Mouse (Mus musculus) heart, embryonic 13.5 days (tissue): ENCODE results near the gene Ddah1. TPM values are rescaled to one million over a fixed set of nuclear protein-coding genes. Genes with fewer than 3 reads are reported as not detected.

Experiments used
- ATAC-seq: fragments of 200-750 bp; cut with Nextera tagmentation; 2 replicates; pipeline ENCODE4 v1.8.0; 2017; ENCODE audit warnings: moderate TSS enrichment; ENCODE audit not compliant: insufficient number of reproducible peaks, low FRiP score, low TSS enrichment; ENCODE audit errors: extremely low read depth
- H3K27ac ChIP-seq: fragments of 300-500 bp; sonication (generic); replicated peaks from 2 replicates; pipeline ENCODE4 v1.5.1; 2015; ENCODE audit warnings: moderate library complexity, mild to moderate bottlenecking, inconsistent platforms
- H3K27me3 ChIP-seq: fragments of 300-500 bp; sonication (generic); replicated peaks from 2 replicates; pipeline ENCODE4 v1.6.1; 2015; ENCODE audit warnings: mild to moderate bottlenecking, inconsistent platforms
- H3K36me3 ChIP-seq: fragments of 300-500 bp; sonication (generic); 2 replicates; pipeline ENCODE4 v1.6.1; 2015; ENCODE audit warnings: mild to moderate bottlenecking, inconsistent platforms
- H3K4me1 ChIP-seq: fragments of 300-500 bp; sonication (generic); 2 replicates; pipeline ENCODE4 v1.6.1; 2015; ENCODE audit warnings: inconsistent platforms
- H3K4me2 ChIP-seq: fragments of 300-500 bp; sonication (generic); 2 replicates; pipeline ENCODE4 v1.6.1; 2015; ENCODE audit warnings: inconsistent platforms, mild to moderate bottlenecking, moderate library complexity
- H3K4me3 ChIP-seq: fragments of 300-500 bp; sonication (generic); 2 replicates; pipeline ENCODE4 v1.5.1; 2015; ENCODE audit warnings: moderate library complexity, mild to moderate bottlenecking, inconsistent platforms
- H3K9ac ChIP-seq: fragments of 300-500 bp; sonication (generic); 2 replicates; pipeline ENCODE4 v1.6.1; 2015; ENCODE audit warnings: inconsistent platforms, mild to moderate bottlenecking, moderate library complexity
- H3K9me3 ChIP-seq: fragments of 300-500 bp; sonication (generic); 2 replicates; pipeline ENCODE4 v1.6.1; 2016; ENCODE audit warnings: inconsistent platforms
- WGBS: fragments of 180-500 bp; shearing (Covaris S2); methylation state at CpG from one replicate; pipeline ENCODE4 v1.1.7; 2015; ENCODE audit warnings: mixed read lengths; 5-methylcytosine and 5-hydroxymethylcytosine counted together
- polyA plus RNA-seq: library from polyadenylated mRNA; unstranded; fragments of >200 nt; fragmentation: Nextera tagmentation; extraction: Ambion mirVana; gene quantifications from 2 replicates; pipeline ENCODE4 v1.2.1, GENCODE M21; 2015

Ddah1 gene
- polyA plus RNA-seq: 26.0 and 27.9 TPM in 2 replicates

DNA sequence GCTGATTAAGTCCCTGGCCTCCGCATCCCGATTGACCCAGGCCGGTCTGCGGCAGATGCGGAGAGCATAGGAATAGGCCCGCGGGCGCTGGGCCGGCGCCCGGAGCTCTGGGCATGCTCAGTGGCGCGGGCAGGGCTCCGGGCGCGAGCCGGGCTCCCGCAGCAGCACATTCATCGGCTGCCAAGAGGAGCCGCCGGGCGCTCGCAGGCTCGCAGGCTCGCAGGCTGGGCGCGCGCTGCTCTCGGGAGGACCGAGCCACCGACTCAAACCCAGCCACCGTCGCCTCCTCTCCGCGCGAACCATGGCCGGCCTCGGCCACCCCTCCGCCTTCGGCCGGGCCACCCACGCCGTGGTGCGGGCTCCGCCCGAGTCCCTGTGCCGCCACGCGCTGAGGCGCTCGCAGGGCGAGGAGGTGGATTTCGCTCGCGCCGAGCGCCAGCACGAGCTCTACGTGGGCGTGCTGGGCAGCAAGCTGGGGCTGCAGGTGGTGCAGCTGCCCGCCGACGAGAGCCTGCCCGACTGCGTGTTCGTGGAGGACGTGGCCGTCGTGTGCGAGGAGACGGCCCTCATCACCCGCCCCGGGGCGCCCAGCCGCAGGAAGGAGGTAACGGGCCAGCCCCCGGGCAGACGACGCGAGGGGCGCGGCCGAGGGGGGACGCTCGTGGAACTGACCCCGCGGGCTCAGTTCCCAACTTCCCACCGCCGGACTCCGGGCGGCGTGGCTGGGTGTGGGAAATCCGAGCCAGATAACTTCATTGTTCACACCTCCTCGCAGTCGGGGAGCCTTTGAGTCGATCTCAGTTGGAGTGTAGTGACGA lies at the start of gene Ddah1:
TSS of gene Ddah1 (plus strand) at position 115 of the 818 bp plus-strand sequence.
- peak within 1 kb of the TSS; percentile 51; the same call in 1 of the 2 replicates for H3K27ac ChIP-seq
- H3K4me1 ChIP-seq: peaks cover 22% of the 10 kb centered on the region
- H3K36me3 ChIP-seq: no peaks in the 10 kb centered on the region
- peaks cover 18% of the 10 kb centered on the region for H3K27me3 ChIP-seq
- H3K4me2 ChIP-seq: peak within 1 kb of the TSS; percentile 97
- peak within 1 kb of the TSS; percentile 89 for H3K9ac ChIP-seq
- WGBS: under 1% methylated on average over 96 of the region's 97 CpGs
- ATAC-seq: peak; percentile 69; the same call in 1 of the 2 replicates
- H3K4me3 ChIP-seq: peak within 1 kb of the TSS; percentile 68
- H3K9me3 ChIP-seq: no peaks in the 10 kb centered on the region

DNA sequence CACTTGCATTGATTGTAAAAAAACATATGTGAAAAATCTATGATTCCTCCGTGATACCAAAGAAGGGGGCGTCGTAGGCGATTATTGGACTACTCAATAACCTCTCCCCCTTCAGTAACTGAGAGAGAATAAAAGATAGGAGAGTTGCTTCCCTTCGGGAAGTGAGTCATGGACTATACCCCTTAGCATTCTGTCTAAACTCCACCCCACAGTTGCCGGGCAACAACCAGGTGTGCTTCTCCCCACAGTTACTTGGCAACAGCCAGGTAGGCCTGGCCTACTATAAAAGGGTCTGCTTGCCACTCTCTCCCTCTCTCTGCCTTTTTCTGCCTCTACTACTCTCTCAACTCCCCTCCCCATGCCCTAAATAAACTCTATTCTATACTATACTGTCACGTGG lies 42.6 kb upstream of the Ddah1 start:
- 76% methylated on average over 7 of the region's 7 CpGs for WGBS
- Histone ChIP-seq H3K27me3 (no peaks in the 10 kb centered on the region), H3K4me3 (no peak overlapping the region), H3K4me1 (no peaks in the 10 kb centered on the region), H3K27ac (no peak overlapping the region), H3K36me3 (no peaks in the 10 kb centered on the region), H3K4me2 (no peak overlapping the region), H3K9ac (no peak overlapping the region), H3K9me3 (no peaks in the 10 kb centered on the region)
- ATAC-seq: no peak

DNA sequence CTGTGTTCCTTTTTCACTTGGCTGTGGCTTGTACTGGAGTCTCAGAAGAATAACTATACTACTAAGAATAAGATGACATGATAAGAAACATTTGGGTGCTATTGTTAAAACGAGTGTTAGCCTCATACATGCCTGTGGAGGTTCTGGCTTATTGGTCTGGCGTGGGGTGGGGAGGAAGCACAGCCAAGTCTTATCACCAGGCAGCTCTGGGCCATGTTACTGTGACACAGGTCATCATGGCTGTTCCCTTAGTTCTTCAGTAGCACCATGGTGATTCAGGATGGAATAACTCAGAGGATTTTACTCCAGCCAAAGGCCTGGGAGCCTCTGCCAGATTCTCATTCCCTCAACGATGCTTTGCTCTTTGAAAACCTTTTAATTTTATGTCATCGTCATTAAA lies 38.8 kb upstream of the Ddah1 start:
- 60% methylated on average over 4 of the region's 4 CpGs for WGBS
- Histone ChIP-seq H3K27ac (no peak overlapping the region), H3K9me3 (peaks cover 3% of the 10 kb centered on the region; the same call in 1 of the 2 replicates), H3K36me3 (no peaks in the 10 kb centered on the region), H3K4me1 (no peaks in the 10 kb centered on the region), H3K4me3 (no peak overlapping the region), H3K4me2 (no peak overlapping the region), H3K9ac (no peak overlapping the region), H3K27me3 (no peaks in the 10 kb centered on the region)
- ATAC-seq: no peak

DNA sequence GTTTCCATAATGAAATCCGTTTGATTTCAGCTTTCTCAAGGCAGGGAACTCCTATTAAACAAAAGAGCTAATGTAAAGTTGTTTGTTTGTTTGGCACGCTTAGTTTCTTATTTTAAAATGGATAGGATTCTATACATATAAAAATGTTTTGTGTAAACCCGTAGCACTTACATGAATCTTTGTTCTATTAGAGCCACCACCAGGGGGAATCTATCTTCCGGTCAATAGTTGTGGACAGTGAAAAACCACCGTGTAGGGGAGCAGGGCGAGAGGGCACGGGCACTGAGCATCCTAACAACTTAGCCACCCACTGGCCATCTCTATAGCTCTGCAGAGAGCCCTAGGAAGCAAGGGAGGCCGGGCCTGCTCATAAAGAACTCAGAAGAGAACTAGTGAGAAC lies 33.4 kb upstream of the Ddah1 start:
- H3K4me1 ChIP-seq: peaks cover 16% of the 10 kb centered on the region
- H3K27me3 ChIP-seq: no peaks in the 10 kb centered on the region
- no peak for ATAC-seq
- H3K4me2 ChIP-seq: no peak overlapping the region
- H3K9ac ChIP-seq: no peak overlapping the region
- H3K27ac ChIP-seq: no peak overlapping the region
- no peak overlapping the region for H3K4me3 ChIP-seq
- WGBS: 68% methylated on average over 8 of the region's 8 CpGs
- no peaks in the 10 kb centered on the region for H3K36me3 ChIP-seq
- H3K9me3 ChIP-seq: peaks cover 3% of the 10 kb centered on the region; the same call in 1 of the 2 replicates

DNA sequence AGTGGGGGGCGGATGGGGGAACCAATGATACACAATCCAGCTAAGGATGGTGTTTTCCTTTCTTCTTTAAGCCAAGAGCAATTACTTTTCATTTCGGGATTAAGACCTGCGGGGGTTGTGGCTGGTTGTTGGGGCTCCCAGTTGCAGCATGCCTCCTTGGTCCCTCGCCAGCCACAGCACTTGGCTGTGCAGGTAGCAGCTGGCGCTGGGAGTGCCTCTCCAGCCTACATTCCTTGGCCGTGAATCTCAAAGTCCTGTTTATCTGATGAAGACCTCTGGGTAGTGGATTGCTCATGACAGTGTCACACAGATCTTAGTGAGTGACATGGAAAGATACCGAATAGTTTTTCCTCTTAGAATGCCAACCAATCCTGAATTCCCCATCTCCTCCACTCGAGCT lies 30.1 kb upstream of the Ddah1 start:
- Histone ChIP-seq H3K27ac (no peak overlapping the region), H3K9ac (no peak overlapping the region), H3K9me3 (peaks cover 1% of the 10 kb centered on the region; the same call in 1 of the 2 replicates), H3K36me3 (no peaks in the 10 kb centered on the region), H3K4me2 (no peak overlapping the region), H3K4me3 (no peak overlapping the region), H3K27me3 (no peaks in the 10 kb centered on the region), H3K4me1 (peaks cover 25% of the 10 kb centered on the region)
- 53% methylated on average over 8 of the region's 8 CpGs for WGBS
- no peak for ATAC-seq

DNA sequence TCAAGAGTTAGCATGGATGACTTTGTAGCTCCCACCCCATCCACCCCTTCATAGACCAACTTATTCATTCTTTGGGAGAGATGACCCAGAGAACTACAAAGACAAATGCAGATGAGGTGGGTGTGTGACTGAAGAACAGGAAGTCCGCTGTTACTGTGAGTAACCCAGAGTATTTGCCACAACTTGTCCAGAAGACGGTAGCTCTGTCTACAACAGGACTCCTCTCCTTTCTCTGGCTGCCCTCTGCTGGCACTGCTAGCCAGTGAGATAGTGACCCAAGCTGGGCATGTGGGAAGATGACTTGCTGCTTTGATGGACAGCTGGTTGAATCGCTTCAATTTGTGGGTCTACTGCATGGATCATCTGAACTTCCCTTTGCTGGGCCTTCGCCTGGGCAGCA lies 28.9 kb upstream of the Ddah1 start:
- 51% methylated on average over 4 of the region's 4 CpGs for WGBS
- Histone ChIP-seq H3K4me3 (no peak overlapping the region), H3K4me2 (no peak overlapping the region), H3K9me3 (no peaks in the 10 kb centered on the region), H3K27ac (peak overlapping the region; percentile 49; the same call in 1 of the 2 replicates), H3K4me1 (peaks cover 25% of the 10 kb centered on the region), H3K27me3 (no peaks in the 10 kb centered on the region), H3K9ac (0 out of 2 replicates have a peak overlapping the region, but pooled peaks have one; percentile 24), H3K36me3 (no peaks in the 10 kb centered on the region)
- ATAC-seq: no peak

DNA sequence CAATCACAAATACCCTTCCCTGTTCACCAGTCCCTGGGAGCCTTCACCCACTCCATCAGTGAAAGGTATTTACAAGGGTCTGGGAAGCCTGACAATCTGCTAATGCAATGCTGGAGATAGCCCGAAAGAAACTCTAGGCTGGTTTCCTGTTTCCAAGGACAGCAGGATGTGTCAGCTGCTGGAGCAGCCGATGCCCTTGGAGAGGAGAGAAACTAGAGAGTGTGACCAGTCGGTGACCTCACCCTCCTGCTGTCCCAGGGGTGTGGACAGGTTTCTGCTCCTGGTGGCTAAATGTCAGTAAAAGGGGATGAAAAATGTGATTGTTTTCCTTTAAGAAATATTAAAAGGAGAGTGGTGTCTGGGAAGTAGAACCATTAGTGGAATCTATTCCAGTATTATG lies 28.4 kb upstream of the Ddah1 start:
- no peaks in the 10 kb centered on the region for H3K9me3 ChIP-seq
- ATAC-seq: no peak
- no peak overlapping the region for H3K9ac ChIP-seq
- no peaks in the 10 kb centered on the region for H3K27me3 ChIP-seq
- no peaks in the 10 kb centered on the region for H3K36me3 ChIP-seq
- peak overlapping the region; percentile 49 for H3K27ac ChIP-seq
- H3K4me3 ChIP-seq: no peak overlapping the region
- peaks cover 25% of the 10 kb centered on the region for H3K4me1 ChIP-seq
- H3K4me2 ChIP-seq: no peak overlapping the region
- WGBS: 7% methylated on average over 3 of the region's 3 CpGs

DNA sequence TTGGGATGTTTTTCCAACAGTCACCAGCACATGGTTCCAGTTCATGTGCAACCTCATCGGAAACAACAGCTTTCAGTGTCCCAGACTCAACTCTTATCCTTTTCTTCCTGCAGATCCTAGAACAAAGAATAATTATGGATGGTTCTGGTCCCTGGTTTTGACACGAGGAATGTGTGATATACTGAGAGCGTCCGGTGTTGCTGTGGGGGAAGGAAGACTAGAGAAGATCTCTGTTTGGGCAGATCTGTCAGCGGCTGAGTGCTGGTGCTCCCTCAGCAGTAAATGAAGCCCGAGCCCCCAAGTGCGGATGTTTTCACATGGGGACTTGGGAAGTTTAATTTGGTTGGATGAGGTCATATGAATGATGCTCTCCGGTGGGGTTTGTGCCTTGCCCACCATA lies 23.6 kb upstream of the Ddah1 start:
- no peak overlapping the region for H3K4me2 ChIP-seq
- H3K9me3 ChIP-seq: no peaks in the 10 kb centered on the region
- WGBS: 55% methylated on average over 8 of the region's 8 CpGs
- no peaks in the 10 kb centered on the region for H3K36me3 ChIP-seq
- H3K4me3 ChIP-seq: no peak overlapping the region
- peaks cover 16% of the 10 kb centered on the region for H3K4me1 ChIP-seq
- no peak for ATAC-seq
- no peaks in the 10 kb centered on the region for H3K27me3 ChIP-seq
- H3K27ac ChIP-seq: no peak overlapping the region
- H3K9ac ChIP-seq: no peak overlapping the region

DNA sequence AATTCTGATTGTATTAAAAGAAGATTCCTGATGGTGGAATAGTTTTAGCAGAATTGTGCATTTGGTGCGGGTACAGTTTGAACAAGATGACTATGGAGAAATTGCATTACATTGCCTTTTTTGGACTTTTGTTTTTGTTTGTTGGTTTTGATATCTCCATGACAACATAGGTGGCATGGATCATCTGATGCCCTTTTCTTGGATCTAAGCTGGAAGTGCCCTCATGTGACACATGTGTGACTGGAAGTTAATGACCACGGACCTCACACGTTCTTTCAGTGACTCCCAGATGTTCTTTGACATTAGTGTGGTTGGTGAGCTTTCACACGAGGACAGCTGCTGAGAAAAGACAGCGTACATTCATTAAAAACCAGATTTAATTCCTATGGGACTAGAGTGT lies 21.9 kb upstream of the Ddah1 start:
- 73% methylated on average over 5 of the region's 5 CpGs for WGBS

DNA sequence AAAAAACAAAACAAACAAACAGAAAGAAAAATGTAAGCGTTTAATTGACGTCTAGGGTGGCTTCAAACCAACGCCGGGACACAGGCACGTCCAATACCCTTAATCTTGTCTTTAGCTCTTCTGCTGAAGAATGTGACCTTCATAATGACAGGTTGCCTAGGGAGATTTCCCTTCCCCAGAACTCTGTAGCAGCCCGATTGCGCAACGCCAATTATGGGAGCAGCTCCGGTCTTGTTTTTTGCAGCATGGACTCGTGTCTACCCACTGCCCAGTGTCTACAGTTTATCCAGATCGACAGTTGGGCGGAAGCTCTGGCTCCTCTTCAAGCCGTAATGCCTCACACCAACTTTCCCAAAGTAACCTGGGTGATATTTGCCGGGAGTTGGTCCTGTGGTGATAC lies 19.8 kb upstream of the Ddah1 start:
- no peaks in the 10 kb centered on the region for H3K9me3 ChIP-seq
- peaks cover 12% of the 10 kb centered on the region for H3K4me1 ChIP-seq
- ATAC-seq: no peak
- H3K27me3 ChIP-seq: no peaks in the 10 kb centered on the region; the same call in 1 of the 2 replicates
- WGBS: 68% methylated on average over 14 of the region's 14 CpGs
- no peak overlapping the region for H3K4me2 ChIP-seq
- no peaks in the 10 kb centered on the region for H3K36me3 ChIP-seq
- no peak overlapping the region for H3K4me3 ChIP-seq
- no peak overlapping the region for H3K27ac ChIP-seq
- H3K9ac ChIP-seq: no peak overlapping the region

More for the DNA sequence above, 21.9 kb upstream of the Ddah1 start:
- Histone ChIP-seq H3K4me2 (no peak overlapping the region), H3K36me3 (no peaks in the 10 kb centered on the region), H3K9ac (no peak overlapping the region), H3K9me3 (no peaks in the 10 kb centered on the region), H3K27me3 (no peaks in the 10 kb centered on the region; the same call in 1 of the 2 replicates), H3K4me3 (no peak overlapping the region), H3K4me1 (peaks cover 12% of the 10 kb centered on the region), H3K27ac (no peak overlapping the region)
- no peak for ATAC-seq

DNA sequence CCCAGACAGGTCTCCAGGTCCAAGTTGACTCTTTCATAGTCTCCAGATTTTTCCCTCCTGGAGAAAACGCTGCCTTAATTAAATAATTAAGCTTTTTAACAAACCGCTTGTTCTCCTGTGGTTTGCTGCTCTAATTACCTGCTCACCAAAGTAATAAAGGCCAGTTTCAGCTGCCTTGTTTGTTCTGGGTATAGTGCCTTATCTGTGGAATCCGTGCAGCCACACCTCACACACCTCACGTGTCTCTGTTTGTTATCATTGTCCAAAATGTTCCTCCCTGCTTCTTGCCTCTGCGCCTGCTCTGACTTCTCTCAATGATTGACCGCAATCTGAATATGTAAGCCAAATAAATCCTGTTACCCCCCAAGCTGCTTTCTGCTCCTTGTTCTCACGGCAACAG lies 18.6 kb upstream of the Ddah1 start:
- Histone ChIP-seq H3K27me3 (no peaks in the 10 kb centered on the region; the same call in 1 of the 2 replicates), H3K27ac (no peak overlapping the region), H3K36me3 (no peaks in the 10 kb centered on the region), H3K4me1 (peaks cover 12% of the 10 kb centered on the region), H3K9me3 (no peaks in the 10 kb centered on the region), H3K9ac (no peak overlapping the region), H3K4me2 (no peak overlapping the region; the same call in 1 of the 2 replicates), H3K4me3 (no peak overlapping the region)
- no peak for ATAC-seq
- 45% methylated on average over 7 of the region's 7 CpGs for WGBS

DNA sequence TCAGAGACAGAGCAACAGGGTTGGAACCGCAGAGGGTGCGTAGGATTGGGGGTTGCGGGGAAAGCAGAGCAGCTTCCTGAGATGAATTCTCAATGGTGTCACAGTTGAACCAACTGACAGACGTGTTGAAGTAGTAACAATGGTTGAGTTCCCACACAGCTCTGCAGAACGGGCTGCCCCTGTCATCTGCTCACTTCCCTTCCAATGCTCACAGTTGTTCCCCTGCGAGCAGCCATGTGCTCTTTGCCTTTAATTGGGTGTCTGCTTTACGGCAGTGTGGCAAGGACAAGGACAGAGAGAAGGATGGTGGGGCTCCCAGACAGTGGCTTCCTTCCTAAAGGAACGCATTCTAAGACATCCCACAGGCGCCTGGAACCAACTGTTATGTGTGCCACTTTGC lies 15.4 kb upstream of the Ddah1 start:
- Histone ChIP-seq H3K27ac (no peak overlapping the region), H3K4me3 (no peak overlapping the region), H3K27me3 (no peaks in the 10 kb centered on the region; the same call in 1 of the 2 replicates), H3K4me1 (peaks cover 12% of the 10 kb centered on the region), H3K9ac (no peak overlapping the region), H3K9me3 (no peaks in the 10 kb centered on the region), H3K36me3 (no peaks in the 10 kb centered on the region), H3K4me2 (peak overlapping the region; percentile 9; the same call in 1 of the 2 replicates)
- 46% methylated on average over 9 of the region's 9 CpGs for WGBS
- ATAC-seq: no peak
